Mouse (Mus musculus) CD8-positive naive resting alpha-beta T cell, adult 2 months (primary cell): Measurements from ENCODE around the gene Cdpf1.

ENCODE experiments used
- DNase-seq, 2 experiments: peaks; one replicate each; pipeline ENCODE4 v3.0.0; 2022; ENCODE audit warnings: low read depth in 2 of 2, low spot score in 2 of 2

Gene Cdpf1

DNA sequence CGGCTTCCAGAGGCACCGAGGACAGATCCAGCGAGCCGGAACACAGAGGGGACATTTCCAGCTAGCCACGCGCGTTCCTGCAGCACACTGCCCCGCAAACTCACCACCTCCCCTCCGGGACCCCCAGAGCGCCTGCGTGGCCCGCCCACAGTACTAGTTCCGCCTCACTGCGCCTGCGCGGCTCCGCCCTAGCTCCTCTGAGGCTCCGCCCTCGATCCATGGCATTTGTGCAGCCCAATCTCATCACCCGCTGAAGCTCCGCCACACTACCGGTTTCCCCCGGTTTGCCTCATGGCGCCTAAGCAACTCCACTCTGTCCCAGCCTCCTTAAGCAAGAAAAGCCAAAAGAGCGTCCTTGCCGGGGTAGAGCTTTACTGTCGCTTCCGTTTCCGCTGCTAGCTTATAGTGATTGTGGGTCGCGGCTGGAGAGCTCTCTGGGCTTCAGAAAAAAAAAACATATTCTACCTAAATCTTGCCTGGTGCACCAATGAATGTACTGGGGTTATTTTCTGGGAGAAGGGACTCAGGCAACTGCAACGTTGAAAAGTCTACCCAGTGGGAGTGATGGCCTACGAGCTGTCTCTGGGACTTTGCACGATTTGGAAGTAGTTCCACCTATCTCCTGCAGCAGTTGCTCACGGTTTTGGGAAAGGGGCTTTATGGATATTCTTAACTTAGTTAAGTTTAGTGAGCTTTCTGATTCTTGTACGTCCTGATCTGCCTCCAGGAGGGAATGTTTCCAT lies at the start of gene Cdpf1:
Gene Cdpf1, minus strand, starts transcription at position 163 of the 743 bp plus-strand sequence.
- DNase-seq: peak; percentile 98 to 100

DNA sequence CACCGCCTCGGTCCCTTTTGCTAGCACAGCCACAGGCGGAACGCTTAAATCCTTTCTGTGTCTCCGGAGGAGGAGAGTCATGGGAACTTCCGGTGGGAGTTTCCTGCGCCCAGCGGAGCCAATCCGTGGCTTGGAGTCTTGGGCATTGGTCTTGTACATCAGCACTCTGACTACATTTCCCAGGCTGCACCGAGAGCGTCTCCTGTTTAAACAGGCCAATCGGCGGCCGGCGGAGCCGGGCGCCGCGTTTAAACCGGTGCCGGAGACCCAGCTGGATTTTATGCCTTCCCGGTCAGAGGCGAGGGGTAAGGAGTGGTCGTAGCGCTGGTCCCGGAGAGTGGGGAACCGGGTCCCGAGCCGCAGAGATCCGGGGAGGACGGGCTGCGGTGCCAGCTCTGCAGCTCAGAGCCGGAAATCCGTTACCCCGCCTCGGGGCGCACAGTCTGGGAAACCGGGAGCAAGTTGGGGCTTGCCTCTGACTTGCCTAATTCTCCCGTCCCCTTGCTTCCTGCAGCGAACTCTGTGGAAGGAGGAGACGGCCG lies 48.1 kb upstream of the Cdpf1 start, which contains the start of gene Gtse1:
Gene Gtse1, plus strand, starts transcription at position 256 of the 542 bp plus-strand sequence.
- DNase-seq: peak; percentile 89 to 91

GRCm38 (mm10) chr15:85858980-85859489 lies 47.5 kb upstream of the Cdpf1 start:
- DNase-seq: no peak

GRCm38 (mm10) chr15:85851656-85852392 lies 40.3 kb upstream of the Cdpf1 start:
- DNase-seq: no peak

DNA sequence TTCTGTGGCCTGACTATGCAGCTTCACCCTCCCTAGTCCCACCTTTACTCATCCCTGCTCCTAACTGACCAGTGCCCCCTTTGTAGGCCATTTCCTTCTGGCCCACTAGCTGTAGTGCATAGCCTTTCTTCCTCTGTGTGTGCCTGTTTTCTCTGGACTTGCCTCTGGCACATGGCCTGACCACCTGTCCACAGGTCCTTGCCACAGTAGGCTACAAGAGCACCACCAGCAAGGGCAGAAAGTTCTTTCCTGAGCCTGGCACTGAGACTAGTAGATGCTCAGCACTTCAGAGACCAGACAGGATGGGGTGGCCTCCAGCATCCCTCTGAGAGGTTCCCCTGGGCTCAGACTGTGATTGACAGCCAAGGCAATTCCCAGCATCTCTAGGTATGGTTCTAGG lies 33.6 kb upstream of the Cdpf1 start:
- no peak for DNase-seq

DNA sequence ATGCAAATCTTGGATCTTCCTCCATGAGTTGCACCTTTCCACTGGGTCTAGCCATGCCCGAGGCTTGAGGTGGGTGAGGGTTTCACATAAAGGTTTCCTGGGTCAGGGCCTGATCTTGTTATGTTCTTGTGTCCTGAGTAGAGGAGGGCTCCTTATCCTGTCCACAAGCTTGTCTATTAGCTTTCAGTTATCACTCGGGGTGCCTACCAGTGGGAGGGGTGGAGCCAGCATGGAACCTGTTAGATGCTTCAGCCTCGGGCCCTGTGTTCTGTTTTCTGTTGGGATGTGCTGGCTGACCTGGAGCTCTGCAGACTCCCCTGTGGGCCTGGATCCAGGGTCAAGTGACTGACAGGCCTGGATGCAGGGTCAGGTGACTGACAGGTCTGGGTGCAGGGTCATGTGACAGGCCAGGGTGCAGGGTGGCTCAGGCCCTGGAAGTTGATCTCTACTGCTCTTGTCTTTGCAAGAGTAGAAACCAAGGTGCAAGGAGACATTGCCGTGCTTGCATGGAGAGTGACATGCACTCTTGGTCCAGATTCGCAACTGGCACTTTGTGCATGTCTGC lies 30.4 kb upstream of the Cdpf1 start:
- DNase-seq: no peak

DNA sequence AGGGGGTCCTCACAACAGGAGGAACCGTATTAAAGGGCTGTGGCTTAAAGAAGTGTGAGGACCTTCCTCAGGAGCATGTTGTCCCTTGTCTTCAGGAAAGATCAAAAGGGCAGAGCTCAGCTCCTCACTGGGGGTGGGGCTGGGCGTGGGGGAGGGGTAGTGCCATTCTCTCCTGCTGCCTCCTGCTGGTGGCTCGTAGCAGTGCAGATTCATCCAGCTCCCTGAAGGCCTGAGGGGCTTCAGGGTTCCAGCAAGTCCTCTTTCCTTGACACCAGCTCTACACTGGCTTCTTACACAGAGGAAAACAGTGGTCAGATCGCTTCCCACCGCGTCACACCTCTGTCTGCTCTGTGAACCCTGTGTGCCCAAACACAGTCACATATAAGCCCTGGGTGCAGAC lies 29.5 kb upstream of the Cdpf1 start:
- peak in 1 of 2 experiments; percentile 21 for DNase-seq

DNA sequence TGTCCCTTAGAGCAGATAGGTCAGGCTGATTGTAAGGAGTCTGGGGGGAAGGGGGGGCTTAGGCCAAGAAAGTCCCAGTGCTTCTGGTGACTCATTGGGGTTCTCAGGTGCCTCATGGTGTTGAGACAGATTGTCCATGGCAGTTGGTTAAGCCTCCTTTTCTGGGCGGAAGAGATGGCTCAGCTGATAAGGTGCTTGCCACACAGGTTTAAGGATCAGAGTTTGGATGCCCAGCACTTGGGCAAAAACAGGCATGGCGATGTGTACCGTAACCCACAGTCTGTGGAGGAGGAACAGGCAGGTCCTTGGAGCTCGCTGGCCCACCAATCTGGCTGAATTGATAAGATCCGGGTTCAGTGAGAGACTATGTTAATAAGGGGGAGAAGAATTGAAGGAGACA lies 25.4 kb upstream of the Cdpf1 start:
- no peak for DNase-seq

- no peak for DNase-seq
Observed at GRCm38 (mm10) chr15:85835335-85835734, 23.8 kb upstream of the Cdpf1 start.

DNA sequence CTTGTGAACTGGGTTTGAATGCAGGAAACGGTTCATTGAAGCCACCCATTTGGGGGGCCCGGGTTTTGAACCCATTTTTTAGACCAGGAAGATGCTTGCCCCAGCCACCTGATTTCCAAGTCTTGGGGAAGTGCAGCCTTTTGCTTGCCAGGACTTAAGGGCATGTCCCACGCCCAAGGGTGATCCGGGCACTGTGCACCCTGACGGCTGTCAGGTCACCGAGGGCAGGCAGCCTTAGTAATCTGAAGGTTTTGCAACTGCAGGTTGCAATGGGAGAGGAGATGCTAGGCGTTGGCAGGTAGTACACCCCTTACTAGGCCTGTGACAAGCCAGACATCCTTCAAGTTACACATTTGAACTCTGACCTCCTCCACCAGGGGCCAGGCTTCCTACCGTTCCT lies 21.1 kb upstream of the Cdpf1 start:
- no peak for DNase-seq

GRCm38 (mm10) chr15:85831954-85832590 lies 20.6 kb upstream of the Cdpf1 start, which contains the start of gene Ttc38:
Ttc38 (plus strand) TSS chr15:85832306.
- peak; percentile 45 to 54 for DNase-seq

DNA sequence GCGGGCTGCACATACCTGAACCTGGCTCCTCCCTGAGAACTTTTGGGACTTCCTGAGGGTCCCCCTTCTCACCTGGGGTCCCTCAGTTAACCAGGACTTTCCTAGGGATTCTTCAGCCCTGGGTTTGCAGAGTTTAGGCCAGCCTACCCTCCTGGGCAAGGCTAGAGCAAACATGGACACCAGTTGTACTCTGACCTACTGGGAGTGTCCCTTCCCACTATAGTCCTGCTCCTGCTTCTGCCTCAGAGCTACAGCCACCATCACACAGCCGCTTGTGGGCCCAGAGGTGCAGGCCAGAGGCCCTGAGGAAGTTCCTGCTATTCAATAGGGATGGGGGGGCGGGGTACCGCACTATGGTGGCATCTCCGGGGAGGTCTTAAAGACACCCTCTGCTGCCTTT lies 18.0 kb upstream of the Cdpf1 start:
- DNase-seq: no peak

- DNase-seq: no peak
Observed at GRCm38 (mm10) chr15:85828071-85828470, 16.6 kb upstream of the Cdpf1 start.

DNA sequence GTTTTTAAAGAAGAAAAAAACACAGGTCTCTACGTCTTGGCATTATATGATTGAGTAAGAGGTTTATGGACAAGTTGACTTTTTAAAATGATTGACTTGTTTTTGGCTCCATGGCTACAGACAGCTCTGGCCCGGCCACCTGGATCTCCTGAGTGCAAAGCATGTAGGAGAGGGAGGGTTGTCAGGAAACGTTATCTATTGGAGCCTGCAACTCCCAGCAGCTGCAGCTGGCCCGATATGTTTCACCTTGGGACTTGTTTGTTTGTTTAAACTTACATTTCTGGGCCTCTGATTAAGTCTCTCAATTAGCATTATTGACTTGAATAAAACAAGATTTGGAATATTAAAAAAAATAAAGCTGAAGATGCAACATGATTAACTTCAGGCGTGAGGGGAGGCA lies 15.2 kb upstream of the Cdpf1 start:
- DNase-seq: no peak

DNA sequence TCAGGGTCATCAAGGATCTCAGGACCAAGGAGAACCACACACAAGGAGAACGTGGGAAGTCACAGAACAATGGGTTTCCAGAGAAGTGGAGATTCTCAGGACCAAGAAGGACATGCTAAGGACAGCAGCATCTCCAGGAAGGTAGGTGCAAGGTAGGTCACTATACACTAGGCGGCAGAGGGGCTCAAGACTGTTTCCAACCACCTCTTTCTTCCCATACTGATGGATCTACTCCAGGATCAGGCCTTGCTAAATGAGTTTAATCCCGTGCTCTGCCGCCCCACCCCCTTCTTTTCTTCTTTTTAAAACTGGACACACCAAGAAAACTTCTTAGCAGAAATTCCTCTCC lies 10.5 kb upstream of the Cdpf1 start:
- no peak for DNase-seq

GRCm38 (mm10) chr15:85821203-85822010 lies 9.9 kb upstream of the Cdpf1 start, which contains the start of gene Pkdrej:
Pkdrej (minus strand) TSS chr15:85821734.
- no peak for DNase-seq

- no peak for DNase-seq
Observed at GRCm38 (mm10) chr15:85813428-85813827, 1.9 kb upstream of the Cdpf1 start.

GRCm38 (mm10) chr15:85810806-85811521 lies 533 bp downstream of the Cdpf1 start:
- DNase-seq: peak; percentile 41 to 59

GRCm38 (mm10) chr15:85810462-85810805 lies 1.1 kb downstream of the Cdpf1 start:
- DNase-seq: no peak

- no peak for DNase-seq
Observed at GRCm38 (mm10) chr15:85809091-85809490, 2.4 kb downstream of the Cdpf1 start.
